ENCODE assay signal across 13 mouse cellular contexts in genomic region chr12:4501916-4502315, GRCm38 (mm10). TPM values are rescaled to one million over a fixed set of nuclear protein-coding genes. Genes with fewer than 3 reads are reported as not detected.
DNase-seq lines count a peak whose midpoint lies in the region; ATAC-seq and TF ChIP-seq lines count a peak whose summit lies in the region.
"Had no signal": no experiment of that assay in that cellular context is flagged by ENCODE, and none has a peak within 500 bp of the region (broad histone marks: within the 10 kb centered on the region; RNA-seq: fewer than 3 reads in every experiment).

No protein-coding gene starts in this region.

- H3K36me3 ChIP-seq in midbrain, embryonic 11.5 days (ENCODE audit: control insufficient read depth, insufficient read depth, low read length) = no peaks in the 10 kb centered on the region
- no peaks in the 10 kb centered on the region for H3K36me3 ChIP-seq in midbrain, postnatal 0 days (ENCODE audit: insufficient read depth, low read length)
- no peaks in the 10 kb centered on the region for H3K36me3 ChIP-seq in liver, embryonic 12.5 days
- H3K36me3 ChIP-seq: intestine, embryonic 15.5 days; neural tube, embryonic 13.5 days had no signal

- H3K4me3 ChIP-seq in midbrain, embryonic 11.5 days (ENCODE audit: low read depth, low read length) = no peak overlapping the region
- no peak overlapping the region for H3K4me3 ChIP-seq in midbrain, postnatal 0 days (ENCODE audit: low read depth, low read length)
- no peak overlapping the region for H3K4me3 ChIP-seq in liver, embryonic 12.5 days
- H3K4me3 ChIP-seq: intestine, embryonic 15.5 days; neural tube, embryonic 13.5 days had no signal

- H3K9ac ChIP-seq in midbrain, embryonic 11.5 days (ENCODE audit: low read length) = no peak overlapping the region
- H3K9ac ChIP-seq in midbrain, postnatal 0 days (replicated peaks; ENCODE audit: low read length, poor library complexity, severe bottlenecking) = no peak overlapping the region
- H3K9ac ChIP-seq in liver, embryonic 12.5 days = no peak overlapping the region
- H3K9ac ChIP-seq: intestine, embryonic 15.5 days; neural tube, embryonic 13.5 days had no signal

- H3K27ac ChIP-seq in midbrain, embryonic 11.5 days (ENCODE audit: low read depth, low read length) = no peak overlapping the region
- no peak overlapping the region for H3K27ac ChIP-seq in midbrain, postnatal 0 days (ENCODE audit: low read depth, low read length)
- H3K27ac ChIP-seq in liver, embryonic 12.5 days = no peak overlapping the region
- H3K27ac ChIP-seq: intestine, embryonic 15.5 days; neural tube, embryonic 13.5 days had no signal

- peak; percentile 57 for DNase-seq in midbrain, embryonic 11.5 days (ENCODE audit: low spot score, missing footprints)
- DNase-seq in midbrain, postnatal 0 days (ENCODE audit: low spot score) = no peak
- DNase-seq in layer of hippocampus, adult 18-20 months (ENCODE audit: low spot score in 2 of 2) = peak; percentile 76 to 87
- peak; percentile 16 for DNase-seq in right cerebral cortex, postnatal 4 days
- DNase-seq in urinary bladder, adult 2 months (ENCODE audit: low spot score) = no peak
- no peak for DNase-seq in embryo, embryonic 10.5 days (ENCODE audit: low spot score)
- DNase-seq in lung, postnatal 36 days = no peak
- DNase-seq: cerebellum, adult 11-12 months; gastrocnemius, postnatal 10 days; thymus, adult 2 months had no signal

- no peak for ATAC-seq in midbrain, embryonic 11.5 days (ENCODE audit: low FRiP score)
- ATAC-seq in midbrain, postnatal 0 days (ENCODE audit: low FRiP score) = no peak
- ATAC-seq in liver, embryonic 12.5 days = peak; percentile 84
- ATAC-seq: intestine, embryonic 15.5 days had no signal

- 48% methylated on average over 3 of the region's 3 CpGs for WGBS in midbrain, embryonic 11.5 days
- 29% methylated on average over 3 of the region's 3 CpGs for WGBS in midbrain, postnatal 0 days
- 7% methylated on average over 3 of the region's 3 CpGs for WGBS in liver, embryonic 12.5 days (ENCODE audit: insufficient replicate concordance)

- no peaks in the 10 kb centered on the region for H3K27me3 ChIP-seq in midbrain, embryonic 11.5 days (ENCODE audit: control insufficient read depth, insufficient read depth, low read length)
- H3K27me3 ChIP-seq in midbrain, postnatal 0 days (ENCODE audit: insufficient read depth, low read length) = no peaks in the 10 kb centered on the region
- no peaks in the 10 kb centered on the region; the same call in 1 of the 2 replicates for H3K27me3 ChIP-seq in liver, embryonic 12.5 days (replicated peaks)
- H3K27me3 ChIP-seq: intestine, embryonic 15.5 days; neural tube, embryonic 13.5 days had no signal

- peaks cover 3% of the 10 kb centered on the region; the same call in 1 of the 2 replicates for H3K4me1 ChIP-seq in midbrain, embryonic 11.5 days (ENCODE audit: control insufficient read depth, insufficient read depth, low read length)
- no peaks in the 10 kb centered on the region for H3K4me1 ChIP-seq in midbrain, postnatal 0 days (ENCODE audit: insufficient read depth, low read length)
- peaks cover 19% of the 10 kb centered on the region for H3K4me1 ChIP-seq in liver, embryonic 12.5 days
- H3K4me1 ChIP-seq: intestine, embryonic 15.5 days had no signal

- H3K4me2 ChIP-seq in midbrain, embryonic 11.5 days = no peak overlapping the region
- H3K4me2 ChIP-seq in midbrain, postnatal 0 days (ENCODE audit: low read depth, low read length, poor library complexity, severe bottlenecking) = no peak overlapping the region
- H3K4me2 ChIP-seq in liver, embryonic 12.5 days = peak overlapping the region; percentile 31
- H3K4me2 ChIP-seq: intestine, embryonic 15.5 days; neural tube, embryonic 13.5 days had no signal

- H3K9me3 ChIP-seq in midbrain, embryonic 11.5 days (ENCODE audit: control insufficient read depth, low read length) = no peaks in the 10 kb centered on the region
- no peaks in the 10 kb centered on the region for H3K9me3 ChIP-seq in midbrain, postnatal 0 days (ENCODE audit: low read length)
- no peaks in the 10 kb centered on the region for H3K9me3 ChIP-seq in liver, embryonic 12.5 days (replicated peaks)
- H3K9me3 ChIP-seq: intestine, embryonic 15.5 days; neural tube, embryonic 13.5 days had no signal

- TF ChIP-seq CTCF in midbrain, postnatal 0 days (IDR thresholded peaks at IDR 0.05) = no peak

RNA-seq across cellular contexts. Expression of gene Ncoa1, which starts 24.9 kb away (rescaled TPM):
- polyA plus RNA-seq in midbrain, embryonic 11.5 days (2014; fragmentation: Nextera tagmentation; extraction: Ambion mirVana) = 4.7 and 4.9 TPM in 2 replicates
- 37.2 and 43.5 TPM in 2 replicates for total RNA-seq in midbrain, postnatal 0 days (2014; rRNA removed)
- 9.9 and 11.2 TPM in 2 replicates for polyA plus RNA-seq in midbrain, postnatal 0 days (2015; fragmentation: Nextera tagmentation; extraction: Ambion mirVana)
- total RNA-seq in layer of hippocampus, adult 18-20 months (2021) = 100 to 1,000 TPM; 138 to 140 TPM
- 1.9 and 2.3 TPM in 2 replicates for polyA plus RNA-seq in liver, embryonic 12.5 days (2016; fragmentation: Nextera tagmentation; extraction: Ambion mirVana)
- 19.9 TPM in 2 replicates for polyA plus RNA-seq in urinary bladder, adult 2 months (2012; rRNA removed)

Comparison
In these comparisons a context has a peak if more than half of its experiments do, and no peak if none do; other contexts are left out.
1. DNase-seq: peak in midbrain, embryonic 11.5 days (single experiment), layer of hippocampus, adult 18-20 months (2 of 2) and right cerebral cortex, postnatal 4 days (single experiment); none in midbrain, postnatal 0 days (single experiment), urinary bladder, adult 2 months (single experiment), embryo, embryonic 10.5 days (single experiment) and lung, postnatal 36 days (single experiment).